Mouse (Mus musculus): ENCODE data around the gene Tesk1. TPM values are rescaled to one million over a fixed set of nuclear protein-coding genes. Genes with fewer than 3 reads are reported as not detected.
A peak's percentile ranks its signal among the peaks of the same experiment; 100 is the strongest.

Gene Tesk1
- total and polyA plus RNA-seq, 3 experiments, result 1.9 to 6.0 (median 4.5) TPM

GRCm38 (mm10) chr4:43492821-43493185 lies 51.1 kb downstream of the Tesk1 start, which contains the start of gene Ccdc107 (continued):
- no peak for TF ChIP-seq USF1 (IDR thresholded peaks at IDR 0.05; ENCODE audit: low read depth, low read length)
- TF ChIP-seq SIN3A (IDR thresholded peaks at IDR 0.05; ENCODE audit: low read length), result peak; percentile 65
- peak; percentile 99 for TF ChIP-seq UBTF (IDR thresholded peaks at IDR 0.05; ENCODE audit: low read depth, low read length)
- no peak for TF ChIP-seq POLR2A (IDR thresholded peaks at IDR 0.05; ENCODE audit: low read depth, low read length)
- peak; percentile 100 for TF ChIP-seq TBP (conservative IDR thresholded peaks at IDR 0.05; ENCODE audit: low read depth, low read length)
- no peak for TF ChIP-seq KAT2A (IDR thresholded peaks at IDR 0.05; ENCODE audit: insufficient replicate concordance, low read length)
- 0 out of 2 replicates have a peak, but pooled peaks have one; percentile 31 for TF ChIP-seq TCF12 (IDR thresholded peaks at IDR 0.05; ENCODE audit: low read depth, low read length)
- TF ChIP-seq ELF1 (IDR thresholded peaks at IDR 0.05; ENCODE audit: low read depth, low read length), result peak; percentile 97
- no peak for TF ChIP-seq JUN (IDR thresholded peaks at IDR 0.05; ENCODE audit: insufficient read depth, low read depth, low read length)
- TF ChIP-seq JUND (conservative IDR thresholded peaks at IDR 0.05; ENCODE audit: low read depth, low read length), result no peak

DNA sequence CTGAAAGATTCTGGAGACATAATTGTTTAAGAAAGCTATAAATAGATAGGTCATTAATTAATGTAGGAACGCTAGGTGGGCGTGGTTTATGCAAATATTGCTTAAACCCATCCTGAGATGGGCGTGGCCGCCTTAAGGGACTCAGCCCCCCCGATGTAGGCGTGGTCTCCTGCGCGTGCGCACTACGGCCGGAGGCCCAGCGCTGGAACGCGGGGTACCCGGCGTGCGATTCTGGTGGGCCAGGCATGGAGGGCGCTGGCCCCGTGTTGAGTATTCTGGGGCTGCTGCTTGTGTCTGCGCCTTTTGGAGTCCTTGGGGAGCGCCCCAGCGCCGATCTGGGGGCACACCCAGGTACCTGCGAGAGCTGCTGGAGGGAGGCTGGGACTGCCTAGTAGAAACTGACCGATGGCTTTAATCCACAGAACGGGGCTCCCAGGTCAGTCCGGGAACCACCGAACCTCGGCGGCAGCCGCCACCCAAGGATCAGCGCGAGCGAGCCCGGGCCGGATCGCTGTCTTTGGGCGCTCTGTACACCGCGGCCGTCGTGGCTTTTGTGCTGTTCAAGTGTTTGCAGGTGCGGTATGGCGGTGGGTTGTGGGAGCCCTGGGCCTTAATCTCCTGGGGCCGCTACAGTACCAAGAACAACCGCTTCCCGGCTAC lies 51.6 kb downstream of the Tesk1 start:
- peak; percentile 89 for DNase-seq (ENCODE audit: extremely low read depth)
- H3K9me3 ChIP-seq (replicated peaks; ENCODE audit: low read length), result peaks cover 6% of the 10 kb centered on the region
- H3K79me2 ChIP-seq (replicated peaks; ENCODE audit: control insufficient read depth, extremely low read depth, insufficient read depth, poor library complexity, severe bottlenecking), result no peaks in the 10 kb centered on the region
- peak overlapping the region; percentile 78 for H3K9ac ChIP-seq (ENCODE audit: insufficient read depth, low read depth)
- TF ChIP-seq MYC (IDR thresholded peaks at IDR 0.05; ENCODE audit: low read depth, low read length) (0 out of 2 replicates have a peak, but pooled peaks have one; percentile 8), JUND (conservative IDR thresholded peaks at IDR 0.05; ENCODE audit: low read depth, low read length) (0 out of 2 replicates have a peak, but pooled peaks have one; percentile 38), POLR2A (IDR thresholded peaks at IDR 0.05; ENCODE audit: low read depth, low read length) (peak; percentile 90), UBTF (IDR thresholded peaks at IDR 0.05; ENCODE audit: low read depth, low read length) (peak; percentile 67; the same call in 1 of the 2 replicates), MAX (IDR thresholded peaks at IDR 0.05; ENCODE audit: low read length) (peak; percentile 14; the same call in 1 of the 2 replicates), IRF4 (IDR thresholded peaks at IDR 0.05; ENCODE audit: low read depth, low read length) (no peak; the same call in 1 of the 2 replicates), GABPA (IDR thresholded peaks at IDR 0.05; ENCODE audit: insufficient replicate concordance, low read depth, low read length) (no peak), MXI1 (IDR thresholded peaks at IDR 0.05; ENCODE audit: low read depth, low read length) (peak; percentile 17; the same call in 1 of the 2 replicates), SIN3A (IDR thresholded peaks at IDR 0.05; ENCODE audit: low read length) (peak; percentile 14; the same call in 1 of the 2 replicates), NRF1 (IDR thresholded peaks at IDR 0.05; ENCODE audit: low read depth, low read length) (peak; percentile 89), ZMIZ1 (IDR thresholded peaks at IDR 0.05; ENCODE audit: low read depth, low read length) (no peak)
- peaks cover 0 to 11% of the 10 kb centered on the region in 2 experiments; a peak in 2 of 4 replicates for H3K4me1 ChIP-seq (ENCODE audit: control insufficient read depth in 1 of 2, insufficient read depth in 2 of 2)
- H3K4me3 ChIP-seq (replicated peaks in 1 of 3; ENCODE audit: low read depth in 2 of 3, low read length in 2 of 3, poor library complexity in 1 of 3), result peak overlapping the region; percentile 65 to 78 (median 73)
- dilution Hi-C loops (cut with MboI; ENCODE audit: extremely low pct_ligation_motif_present, extremely low pct_unique_long_range_greater_than_20kb, low sequenced_read_pairs), result no loop called here
- peak overlapping the region; percentile 60 for H3K4me2 ChIP-seq (ENCODE audit: insufficient read depth, low read depth, poor library complexity, severe bottlenecking)
- H3K27me3 ChIP-seq (replicated peaks), result peaks cover 2% of the 10 kb centered on the region
- peak overlapping the region; percentile 8; the same call in 1 of the 2 replicates for H3K27ac ChIP-seq (ENCODE audit: insufficient read depth, low read depth)
- in situ Hi-C loops (cut with MboI; ENCODE audit: low pct_ligation_motif_present, low pct_unique_long_range_greater_than_20kb, low sequenced_read_pairs), result no loop called here
- peaks cover 4 to 31% of the 10 kb centered on the region in 2 experiments for H3K36me3 ChIP-seq (replicated peaks in 1 of 2; ENCODE audit: control insufficient read depth in 1 of 2, insufficient read depth in 1 of 2, low read length in 1 of 2)
